Mouse (Mus musculus): ENCODE measurements around the gene Kng2. TPM values are rescaled to one million over a fixed set of nuclear protein-coding genes. Genes with fewer than 3 reads are reported as not detected.
"Not testable (repeated sequence)": the region's sequence is repeated elsewhere in the genome, so short reads cannot be mapped to it uniquely, and the experiment has no call there.

Kng2 gene
- polyA plus RNA-seq (2012; ENCODE audit: insufficient read depth, insufficient read length, missing spikeins), result not detected in 2 replicates

DNA sequence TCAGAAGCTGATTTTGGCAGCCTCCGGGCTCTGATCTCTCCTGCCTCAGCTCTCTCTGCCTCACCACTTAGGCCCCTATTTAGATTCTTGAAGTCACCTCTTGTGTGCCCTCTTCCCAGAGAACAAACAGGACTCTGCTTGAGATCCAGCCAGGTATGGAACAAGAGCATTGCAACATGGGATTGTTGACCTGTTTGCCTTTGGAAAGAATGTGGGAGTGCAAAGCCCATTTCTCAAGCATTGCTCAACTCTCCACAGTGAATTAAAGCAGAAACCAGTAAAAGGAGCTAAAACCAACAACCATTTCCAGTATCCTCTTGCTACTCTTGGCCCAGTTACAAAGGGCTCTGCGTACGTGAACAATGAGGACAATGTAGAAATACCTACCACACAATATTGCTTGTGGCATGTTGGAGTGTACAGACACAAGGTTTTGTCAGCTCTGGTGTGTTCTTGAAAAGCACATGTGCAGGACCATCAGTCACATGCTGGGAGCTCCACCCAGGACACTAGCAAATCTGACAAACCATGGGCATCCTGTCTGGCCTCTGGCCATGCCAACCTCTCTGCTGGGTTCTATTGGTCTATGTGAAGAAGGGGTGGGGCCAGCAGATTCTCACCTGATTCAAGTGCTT lies at the start of gene Kng2:
Kng2 (minus strand) TSS at position 517 of the 635 bp plus-strand sequence.
- not testable (repeated sequence) for H3K27ac ChIP-seq (ENCODE audit: insufficient read depth, low read depth, low read length); H3K4me1 ChIP-seq (ENCODE audit: control insufficient read depth, insufficient read depth, low read length); H3K4me3 ChIP-seq (ENCODE audit: insufficient read depth, low read length)

DNA sequence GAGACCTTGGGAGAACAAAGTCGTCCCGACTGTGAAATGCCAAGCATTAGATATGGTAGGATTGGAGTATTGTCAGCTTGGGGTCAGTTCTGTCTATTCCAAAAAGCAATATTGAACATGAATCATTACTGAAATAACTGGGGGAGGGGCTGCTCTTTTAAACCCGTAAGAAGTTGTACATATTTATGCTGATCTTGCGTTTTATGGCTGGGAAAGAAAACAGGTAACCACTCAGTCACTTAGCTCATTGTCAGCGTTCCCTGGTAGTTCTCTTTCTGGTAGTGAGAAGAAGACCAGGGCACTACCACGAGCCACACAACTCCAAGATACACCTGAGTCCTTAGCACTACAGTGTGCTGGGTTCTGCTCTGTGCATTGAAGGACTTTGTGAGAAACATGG lies 48.2 kb upstream of the Kng2 start:
- H3K27ac ChIP-seq (ENCODE audit: insufficient read depth, low read depth, low read length); H3K4me1 ChIP-seq (ENCODE audit: control insufficient read depth, insufficient read depth, low read length); H3K4me3 ChIP-seq (ENCODE audit: insufficient read depth, low read length): not testable (repeated sequence)

DNA sequence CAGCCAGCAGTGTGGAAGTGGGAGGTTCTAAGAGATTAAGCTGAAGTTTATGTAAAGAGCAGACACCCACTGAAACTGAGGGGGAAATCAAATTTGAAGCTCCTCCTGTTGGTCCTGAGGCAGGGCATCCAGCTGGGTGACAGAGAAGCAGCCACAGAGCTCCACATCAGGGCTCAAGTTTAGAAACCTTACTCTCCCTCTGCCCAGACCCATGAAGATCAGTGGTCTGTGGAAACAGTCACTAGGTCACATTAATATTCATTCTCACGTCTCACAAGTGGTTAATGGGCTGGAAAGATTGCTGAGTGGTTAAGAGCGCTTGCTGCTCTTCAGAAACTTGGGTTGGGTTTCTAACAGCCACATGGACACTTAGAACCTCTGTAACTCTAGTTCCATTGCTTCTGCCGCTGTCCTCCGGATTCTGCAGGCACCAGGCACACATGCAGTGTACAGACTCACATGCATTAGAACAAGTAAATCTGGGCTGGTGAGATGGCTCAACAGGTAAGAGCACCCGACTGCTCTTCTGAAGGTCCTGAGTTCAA lies 31.6 kb upstream of the Kng2 start:
- H3K4me1 ChIP-seq (ENCODE audit: control insufficient read depth, insufficient read depth, low read length); H3K27ac ChIP-seq (ENCODE audit: insufficient read depth, low read depth, low read length); H3K4me3 ChIP-seq (ENCODE audit: insufficient read depth, low read length): not testable (repeated sequence)

DNA sequence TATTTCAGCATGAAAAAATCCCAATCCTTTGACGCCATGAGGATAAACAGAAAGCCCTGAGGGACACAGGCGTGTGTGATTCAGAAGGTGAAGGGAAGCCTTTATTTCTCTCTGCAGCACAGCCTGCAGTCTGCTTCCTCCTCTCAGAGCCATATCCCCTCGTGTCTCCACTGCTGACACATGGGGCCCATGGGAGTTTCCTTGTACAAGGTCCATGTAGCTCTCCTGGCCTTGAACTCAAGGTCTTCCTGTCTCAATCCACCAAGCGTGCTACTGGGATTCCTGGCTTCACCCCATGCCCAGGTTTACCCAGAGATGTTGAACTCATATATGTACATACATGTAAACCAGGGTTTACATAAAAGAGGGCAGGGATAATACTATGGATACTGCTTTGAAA lies 30.3 kb upstream of the Kng2 start:
- not testable (repeated sequence) for H3K4me1 ChIP-seq (ENCODE audit: control insufficient read depth, insufficient read depth, low read length); H3K27ac ChIP-seq (ENCODE audit: insufficient read depth, low read depth, low read length); H3K4me3 ChIP-seq (ENCODE audit: insufficient read depth, low read length)

DNA sequence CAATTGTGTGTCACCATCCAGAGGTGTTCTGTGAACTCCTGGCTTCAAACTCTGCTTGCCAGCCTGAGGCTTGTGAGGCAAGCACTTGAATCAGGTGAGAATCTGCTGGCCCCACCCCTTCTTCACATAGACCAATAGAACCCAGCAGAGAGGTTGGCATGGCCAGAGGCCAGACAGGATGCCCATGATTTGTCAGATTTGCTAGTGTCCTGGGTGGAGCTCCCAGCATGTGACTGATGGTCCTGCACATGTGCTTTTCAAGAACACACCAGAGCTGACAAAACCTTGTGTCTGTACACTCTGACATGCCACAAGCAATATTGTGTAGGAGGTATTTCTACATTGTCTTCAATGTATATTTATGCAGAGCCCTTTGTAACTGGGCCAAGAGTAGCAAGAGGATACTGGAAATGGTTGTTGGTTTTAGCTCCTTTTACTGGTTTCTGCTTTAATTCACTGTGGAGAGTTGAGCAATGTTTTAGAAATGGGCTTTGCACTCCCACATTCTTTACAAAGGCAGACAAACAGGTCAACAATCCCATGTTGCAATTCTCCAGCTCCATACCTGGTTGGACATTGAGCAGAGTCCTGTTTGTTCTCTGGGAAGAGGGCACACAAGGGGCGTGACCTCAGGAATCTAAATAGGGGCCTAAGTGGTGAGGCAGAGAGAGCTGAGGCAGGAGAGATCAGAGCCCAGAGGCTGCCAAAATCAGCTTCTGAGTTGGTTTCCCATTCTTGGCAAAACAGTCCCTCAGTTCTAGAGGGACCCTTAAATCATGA lies 28.6 kb upstream of the Kng2 start, which contains the start of gene Kng1:
Kng1 (plus strand) TSS at position 198 of the 780 bp plus-strand sequence.
- not testable (repeated sequence) for H3K4me3 ChIP-seq (ENCODE audit: insufficient read depth, low read length); H3K27ac ChIP-seq (ENCODE audit: insufficient read depth, low read depth, low read length); H3K4me1 ChIP-seq (ENCODE audit: control insufficient read depth, insufficient read depth, low read length)

DNA sequence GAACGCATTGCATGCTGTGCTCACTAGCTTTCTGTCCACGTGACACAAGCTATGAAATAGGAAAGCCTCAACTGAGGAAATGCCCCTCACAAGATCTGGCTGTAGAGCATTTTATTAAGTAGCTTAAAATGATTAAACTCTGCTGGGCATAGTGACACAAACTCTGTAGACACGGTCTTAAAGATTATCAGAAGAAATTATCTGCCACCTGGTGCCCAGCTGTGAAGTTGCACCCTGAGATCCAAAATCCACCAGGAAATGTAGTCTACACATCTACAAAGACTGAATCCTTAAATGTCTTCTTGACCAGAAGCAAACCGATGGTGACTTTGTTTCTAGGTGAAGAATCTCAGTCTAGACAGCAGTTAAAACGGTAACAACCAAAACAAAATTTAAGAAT lies 17.0 kb upstream of the Kng2 start:
- Histone ChIP-seq H3K27ac (ENCODE audit: insufficient read depth, low read depth, low read length) (no peak overlapping the region), H3K4me1 (ENCODE audit: control insufficient read depth, insufficient read depth, low read length) (no peaks in the 10 kb centered on the region), H3K4me3 (ENCODE audit: insufficient read depth, low read length) (no peak overlapping the region)
- TF ChIP-seq POLR2A (IDR thresholded peaks at IDR 0.05; ENCODE audit: borderline replicate concordance, low read depth, low read length), result no peak
- no peak for TF ChIP-seq CTCF (IDR thresholded peaks at IDR 0.05; ENCODE audit: low read depth, low read length)

DNA sequence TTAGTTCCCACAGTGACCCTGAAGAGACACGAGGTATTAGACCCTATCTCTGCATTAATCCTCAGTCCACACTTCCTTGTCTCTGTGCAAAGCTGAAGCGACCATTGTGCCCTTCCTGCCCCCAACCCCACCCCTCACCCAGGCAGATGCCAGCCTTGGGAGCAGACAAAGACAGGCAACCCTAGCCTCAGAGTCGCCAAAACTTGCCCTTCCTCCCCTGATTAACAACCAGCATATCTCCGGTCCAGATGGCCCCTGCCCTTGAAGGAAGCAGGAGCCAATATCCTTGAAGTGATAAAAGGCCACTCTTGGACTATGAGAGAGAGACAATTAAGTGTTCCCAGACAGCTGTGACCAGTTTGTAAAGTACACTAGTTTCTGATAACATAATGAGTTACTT lies 11.6 kb upstream of the Kng2 start:
- TF ChIP-seq POLR2A (IDR thresholded peaks at IDR 0.05; ENCODE audit: borderline replicate concordance, low read depth, low read length), result no peak
- no peak for TF ChIP-seq CTCF (IDR thresholded peaks at IDR 0.05; ENCODE audit: low read depth, low read length)
- no peak overlapping the region for H3K27ac ChIP-seq (ENCODE audit: insufficient read depth, low read depth, low read length)
- no peak overlapping the region for H3K4me3 ChIP-seq (ENCODE audit: insufficient read depth, low read length)
- no peaks in the 10 kb centered on the region for H3K4me1 ChIP-seq (ENCODE audit: control insufficient read depth, insufficient read depth, low read length)

DNA sequence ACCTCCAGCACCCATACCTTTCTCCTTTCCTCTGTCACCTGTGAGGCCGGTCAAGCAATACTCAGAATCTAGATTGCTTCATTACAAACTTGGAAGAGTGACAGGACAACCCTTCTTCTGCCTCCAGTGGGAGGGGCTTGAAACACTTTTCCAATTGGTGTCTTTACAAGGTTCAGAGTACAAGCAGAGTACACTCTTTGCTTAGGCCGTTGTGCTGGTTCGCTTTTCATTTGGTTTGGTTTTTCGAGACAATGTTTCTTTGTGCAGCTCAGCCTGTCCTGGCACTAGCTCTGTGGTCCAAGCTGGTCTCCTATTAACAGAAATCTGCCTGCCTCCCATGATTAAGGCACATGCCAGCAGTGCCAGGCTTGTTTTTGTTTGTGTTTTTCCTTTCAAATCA lies 10.0 kb upstream of the Kng2 start:
- Histone ChIP-seq H3K4me1 (ENCODE audit: control insufficient read depth, insufficient read depth, low read length) (no peaks in the 10 kb centered on the region), H3K27ac (ENCODE audit: insufficient read depth, low read depth, low read length) (no peak overlapping the region), H3K4me3 (ENCODE audit: insufficient read depth, low read length) (no peak overlapping the region)
- no peak for TF ChIP-seq POLR2A (IDR thresholded peaks at IDR 0.05; ENCODE audit: borderline replicate concordance, low read depth, low read length)
- TF ChIP-seq CTCF (IDR thresholded peaks at IDR 0.05; ENCODE audit: low read depth, low read length), result no peak

DNA sequence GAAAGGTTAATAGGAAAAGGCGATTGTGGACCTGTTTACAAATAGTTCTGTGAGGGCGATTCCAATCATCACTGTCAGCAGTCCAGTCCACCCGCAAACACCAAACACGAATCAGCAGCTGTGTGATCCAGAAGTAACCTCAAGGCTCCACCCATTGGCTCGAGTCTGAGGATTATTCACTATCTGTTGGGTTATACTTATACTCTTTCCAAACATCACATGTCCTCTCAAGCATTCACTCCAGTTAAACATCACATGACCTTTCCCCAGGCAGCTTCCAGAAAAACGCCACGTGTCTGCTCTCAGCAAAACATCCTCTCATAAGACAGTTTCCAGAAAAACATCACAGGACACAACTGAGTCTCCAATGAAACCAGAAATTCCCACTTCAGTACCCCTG lies 8.5 kb upstream of the Kng2 start:
- H3K4me1 ChIP-seq (ENCODE audit: control insufficient read depth, insufficient read depth, low read length), result no peaks in the 10 kb centered on the region
- no peak for TF ChIP-seq POLR2A (IDR thresholded peaks at IDR 0.05; ENCODE audit: borderline replicate concordance, low read depth, low read length)
- no peak for TF ChIP-seq CTCF (IDR thresholded peaks at IDR 0.05; ENCODE audit: low read depth, low read length)
- no peak overlapping the region for H3K4me3 ChIP-seq (ENCODE audit: insufficient read depth, low read length)
- no peak overlapping the region for H3K27ac ChIP-seq (ENCODE audit: insufficient read depth, low read depth, low read length)

DNA sequence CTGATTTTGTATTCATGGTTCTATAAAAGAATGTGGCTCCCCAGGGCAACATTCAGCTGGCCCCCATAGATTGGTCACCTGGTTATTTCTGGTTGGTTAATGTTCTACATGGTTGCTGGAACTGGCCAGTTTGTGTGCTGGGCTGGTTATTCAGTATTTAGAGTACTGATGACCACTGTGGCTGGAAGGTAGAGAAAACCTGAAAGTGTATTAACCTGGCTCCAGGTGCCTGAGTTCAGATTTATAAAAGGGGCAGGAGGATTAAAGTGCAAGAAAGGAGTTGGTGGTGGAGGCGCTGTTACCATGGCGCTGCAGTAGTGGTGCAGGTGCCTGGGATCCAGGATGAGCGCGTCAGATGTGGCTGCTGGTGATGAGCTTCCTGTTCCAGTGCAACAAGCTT lies 4.4 kb upstream of the Kng2 start:
- H3K4me1 ChIP-seq (ENCODE audit: control insufficient read depth, insufficient read depth, low read length), result no peaks in the 10 kb centered on the region
- H3K27ac ChIP-seq (ENCODE audit: insufficient read depth, low read depth, low read length), result no peak overlapping the region
- H3K4me3 ChIP-seq (ENCODE audit: insufficient read depth, low read length), result no peak overlapping the region
- TF ChIP-seq CTCF (IDR thresholded peaks at IDR 0.05; ENCODE audit: low read depth, low read length) (no peak), POLR2A (IDR thresholded peaks at IDR 0.05; ENCODE audit: borderline replicate concordance, low read depth, low read length) (no peak)

Measured in bone marrow macrophage, adult 2 months (primary cell).